Mouse (Mus musculus) CH12.LX (cell line): ENCODE data around the gene 1600002K03Rik. TPM values are rescaled to one million over a fixed set of nuclear protein-coding genes. Genes with fewer than 3 reads are reported as not detected.

Experiments
- DNase-seq: peaks from one replicate; pipeline ENCODE4 v3.0.0-alpha.2; 2013; ENCODE audit errors: extremely low read depth
- H3K27ac ChIP-seq: 2 replicates; pipeline ENCODE4 v1.5.1; 2012; ENCODE audit warnings: low read depth, mild to moderate bottlenecking, control low read depth, moderate library complexity; ENCODE audit not compliant: insufficient read depth
- H3K27me3 ChIP-seq: replicated peaks from 2 replicates; pipeline ENCODE3; 2012; ENCODE audit warnings: inconsistent platforms
- H3K36me3 ChIP-seq, 2 experiments: replicated peaks in 1 of 2; 2 replicates each; pipeline versions ENCODE3 to v1.6.1; 2012; ENCODE audit warnings: inconsistent platforms in 1 of 2, low read length in 1 of 2, mild to moderate bottlenecking in 1 of 2, mixed read lengths in 1 of 2, moderate library complexity in 1 of 2; ENCODE audit not compliant: control insufficient read depth in 1 of 2, insufficient read depth in 1 of 2
- H3K4me1 ChIP-seq, 2 experiments: 2 replicates each; pipeline ENCODE4 v1.6.1; 2012; ENCODE audit warnings: inconsistent platforms in 1 of 2, moderate library complexity in 1 of 2; ENCODE audit not compliant: insufficient read depth in 2 of 2, control insufficient read depth in 1 of 2
- H3K4me2 ChIP-seq: 2 replicates; pipeline ENCODE4 v1.6.1; 2012; ENCODE audit warnings: low read depth, mild to moderate bottlenecking, control low read depth; ENCODE audit not compliant: poor library complexity, insufficient read depth, severe bottlenecking
- H3K4me3 ChIP-seq, 3 experiments: fragments of 150-350 bp in 1 of 3; sonication (generic) in 1 of 3; replicated peaks in 1 of 3; 2 replicates each; pipeline versions ENCODE3 to v1.5.1; 2011 to 2012; ENCODE audit warnings: low read depth in 2 of 3, low read length in 2 of 3, mild to moderate bottlenecking in 2 of 3, moderate library complexity in 2 of 3, control low read depth in 1 of 3, improper control_type of control experiment in 1 of 3, inconsistent platforms in 1 of 3, mixed read lengths in 1 of 3; ENCODE audit not compliant: poor library complexity in 1 of 3
- H3K79me2 ChIP-seq: replicated peaks from 2 replicates; pipeline ENCODE4 v1.6.1; 2012; ENCODE audit warnings: mild to moderate bottlenecking, moderate library complexity; ENCODE audit not compliant: control insufficient read depth, poor library complexity, insufficient read depth, severe bottlenecking; ENCODE audit errors: extremely low read depth
- H3K9ac ChIP-seq: 2 replicates; pipeline ENCODE4 v1.6.1; 2012; ENCODE audit warnings: low read depth, mild to moderate bottlenecking, control low read depth, moderate library complexity; ENCODE audit not compliant: insufficient read depth
- H3K9me3 ChIP-seq: replicated peaks from 2 replicates; pipeline ENCODE3; 2012; ENCODE audit warnings: low read length, inconsistent platforms, mixed read lengths
- BHLHE40 ChIP-seq: IDR thresholded peaks from 2 replicates; pipeline ENCODE4 v1.6.1; 2011; ENCODE audit warnings: mild to moderate bottlenecking, low read depth, low read length, improper control_type of control experiment
- CHD1 ChIP-seq: IDR thresholded peaks from 2 replicates; pipeline ENCODE4 v1.6.1; 2012; ENCODE audit warnings: low read depth, low read length, improper control_type of control experiment, inconsistent platforms
- CHD2 ChIP-seq: IDR thresholded peaks from 2 replicates; pipeline ENCODE4 v1.6.1; 2011; ENCODE audit warnings: low read length, improper control_type of control experiment
- CTCF ChIP-seq, 2 experiments: IDR thresholded peaks in 1 of 2; conservative IDR thresholded peaks in 1 of 2; 2 replicates each; pipeline ENCODE4 v1.5.1; 2011 to 2012; ENCODE audit warnings: low read depth in 2 of 2, low read length in 2 of 2, improper control_type of control experiment in 1 of 2, inconsistent platforms in 1 of 2, mild to moderate bottlenecking in 1 of 2, moderate library complexity in 1 of 2
- E2F4 ChIP-seq: IDR thresholded peaks from 2 replicates; pipeline ENCODE4 v1.6.1; 2011; ENCODE audit warnings: low read depth, low read length, improper control_type of control experiment; ENCODE audit not compliant: insufficient replicate concordance
- ELF1 ChIP-seq: IDR thresholded peaks from 2 replicates; pipeline ENCODE4 v1.6.1; 2014; ENCODE audit warnings: low read depth, mild to moderate bottlenecking, inconsistent platforms, low read length, improper control_type of control experiment
- ETS1 ChIP-seq: conservative IDR thresholded peaks from 2 replicates; pipeline ENCODE4 v1.6.1; 2012; ENCODE audit warnings: low read depth, mild to moderate bottlenecking, inconsistent platforms, low read length, improper control_type of control experiment, moderate library complexity
- GABPA ChIP-seq: IDR thresholded peaks from 2 replicates; pipeline ENCODE4 v1.6.1; 2012; ENCODE audit warnings: low read depth, low read length, improper control_type of control experiment, inconsistent platforms; ENCODE audit not compliant: insufficient replicate concordance
- HCFC1 ChIP-seq: IDR thresholded peaks from 2 replicates; pipeline ENCODE4 v1.6.1; 2012; ENCODE audit warnings: low read depth, mild to moderate bottlenecking, inconsistent platforms, low read length, improper control_type of control experiment
- IRF4 ChIP-seq: IDR thresholded peaks from 2 replicates; pipeline ENCODE4 v1.6.1; 2014; ENCODE audit warnings: low read depth, mild to moderate bottlenecking, inconsistent platforms, low read length, improper control_type of control experiment
- JUN ChIP-seq: IDR thresholded peaks from 2 replicates; pipeline ENCODE4 v1.6.1; 2011; ENCODE audit warnings: low read depth, mild to moderate bottlenecking, low read length, improper control_type of control experiment, moderate library complexity; ENCODE audit not compliant: insufficient read depth
- MAX ChIP-seq: IDR thresholded peaks from 2 replicates; pipeline ENCODE4 v1.6.1; 2011; ENCODE audit warnings: low read length, improper control_type of control experiment
- MAZ ChIP-seq: IDR thresholded peaks from 2 replicates; pipeline ENCODE4 v1.6.1; 2012; ENCODE audit warnings: low read depth, mild to moderate bottlenecking, inconsistent platforms, low read length, improper control_type of control experiment, moderate library complexity
- MXI1 ChIP-seq: IDR thresholded peaks from 2 replicates; pipeline ENCODE4 v1.6.1; 2011; ENCODE audit warnings: mild to moderate bottlenecking, low read depth, low read length, improper control_type of control experiment
- MYC ChIP-seq: IDR thresholded peaks from 2 replicates; pipeline ENCODE4 v1.6.1; 2011; ENCODE audit warnings: low read depth, mild to moderate bottlenecking, improper control_type of control experiment, low read length
- NELFE ChIP-seq: IDR thresholded peaks from 2 replicates; pipeline ENCODE4 v1.6.1; 2011; ENCODE audit warnings: low read depth, low read length, improper control_type of control experiment
- PAX5 ChIP-seq: IDR thresholded peaks from 2 replicates; pipeline ENCODE4 v1.6.1; 2012; ENCODE audit warnings: low read length, inconsistent platforms, mixed read lengths
- POLR2A ChIP-seq: IDR thresholded peaks from 2 replicates; pipeline ENCODE4 v1.6.1; 2011; ENCODE audit warnings: low read depth, mild to moderate bottlenecking, improper control_type of control experiment, low read length
- POLR2AphosphoS2 ChIP-seq: IDR thresholded peaks from 2 replicates; pipeline ENCODE4 v1.6.1; 2011; ENCODE audit warnings: low read depth, low read length, improper control_type of control experiment
- RAD21 ChIP-seq: IDR thresholded peaks from 2 replicates; pipeline ENCODE4 v1.6.1; 2011; ENCODE audit warnings: low read depth, mild to moderate bottlenecking, low read length, improper control_type of control experiment, moderate library complexity
- RCOR1 ChIP-seq: conservative IDR thresholded peaks from 2 replicates; pipeline ENCODE4 v1.6.1; 2012; ENCODE audit warnings: low read depth, mild to moderate bottlenecking, inconsistent platforms, low read length, improper control_type of control experiment
- SIN3A ChIP-seq: IDR thresholded peaks from 2 replicates; pipeline ENCODE4 v1.6.1; 2012; ENCODE audit warnings: low read length, improper control_type of control experiment, inconsistent platforms
- SMC3 ChIP-seq: IDR thresholded peaks from 2 replicates; pipeline ENCODE4 v1.6.1; 2011; ENCODE audit warnings: low read depth, low read length, improper control_type of control experiment
- TBP ChIP-seq: conservative IDR thresholded peaks from 2 replicates; pipeline ENCODE4 v1.6.1; 2011; ENCODE audit warnings: low read depth, low read length, improper control_type of control experiment
- TCF12 ChIP-seq: IDR thresholded peaks from 2 replicates; pipeline ENCODE4 v1.6.1; 2014; ENCODE audit warnings: low read depth, mild to moderate bottlenecking, inconsistent platforms, low read length, improper control_type of control experiment
- UBTF ChIP-seq: IDR thresholded peaks from 2 replicates; pipeline ENCODE4 v1.6.1; 2012; ENCODE audit warnings: low read depth, mild to moderate bottlenecking, inconsistent platforms, low read length, improper control_type of control experiment, moderate library complexity
- USF1 ChIP-seq: IDR thresholded peaks from 2 replicates; pipeline ENCODE4 v1.6.1; 2014; ENCODE audit warnings: low read depth, mild to moderate bottlenecking, inconsistent platforms, low read length, improper control_type of control experiment
- USF2 ChIP-seq: conservative IDR thresholded peaks from 2 replicates; pipeline ENCODE4 v1.6.1; 2011; ENCODE audit warnings: low read depth, low read length, improper control_type of control experiment
- ZC3H11A ChIP-seq: IDR thresholded peaks from 2 replicates; pipeline ENCODE4 v1.6.1; 2012; ENCODE audit warnings: low read depth, mild to moderate bottlenecking, inconsistent platforms, low read length, improper control_type of control experiment
- ZNF384 ChIP-seq: IDR thresholded peaks from 2 replicates; pipeline ENCODE4 v1.6.1; 2012; ENCODE audit warnings: low read depth, low read length, improper control_type of control experiment, inconsistent platforms
- dilution Hi-C: fragments of 300-500 bp; cut with MboI; formaldehyde crosslinking; loops from 2 replicates; pipeline ENCODE4 v1.14.3; 2020; ENCODE audit warnings: low sequenced_read_pairs; ENCODE audit not compliant: extremely low pct_unique_long_range_greater_than_20kb, extremely low pct_ligation_motif_present
- in situ Hi-C: fragments of 300-500 bp; cut with MboI; formaldehyde crosslinking; loops from 3 replicates; pipeline ENCODE4 v1.14.3; 2019; ENCODE audit warnings: low sequenced_read_pairs, low pct_ligation_motif_present, low pct_unique_long_range_greater_than_20kb, mixed read lengths
- polyA plus RNA-seq: library from polyadenylated mRNA; unstranded; fragments of >175 nt; gene quantifications from 2 replicates; pipeline ENCODE4 v1.2.1, GENCODE M21; 2012; ENCODE audit warnings: low read depth; ENCODE audit not compliant: insufficient read length
- total RNA-seq, 2 experiments: library from RNA; depleted of rRNA; stranded (reverse); fragments of 300-350 nt in 1 of 2; fragments of >200 nt in 1 of 2; gene quantifications; 2 replicates each; pipeline ENCODE4 v1.2.3; 2012 to 2014

Gene 1600002K03Rik
- total and polyA plus RNA-seq, 3 experiments = 19.3 to 40.2 (median 30.5) TPM

DNA sequence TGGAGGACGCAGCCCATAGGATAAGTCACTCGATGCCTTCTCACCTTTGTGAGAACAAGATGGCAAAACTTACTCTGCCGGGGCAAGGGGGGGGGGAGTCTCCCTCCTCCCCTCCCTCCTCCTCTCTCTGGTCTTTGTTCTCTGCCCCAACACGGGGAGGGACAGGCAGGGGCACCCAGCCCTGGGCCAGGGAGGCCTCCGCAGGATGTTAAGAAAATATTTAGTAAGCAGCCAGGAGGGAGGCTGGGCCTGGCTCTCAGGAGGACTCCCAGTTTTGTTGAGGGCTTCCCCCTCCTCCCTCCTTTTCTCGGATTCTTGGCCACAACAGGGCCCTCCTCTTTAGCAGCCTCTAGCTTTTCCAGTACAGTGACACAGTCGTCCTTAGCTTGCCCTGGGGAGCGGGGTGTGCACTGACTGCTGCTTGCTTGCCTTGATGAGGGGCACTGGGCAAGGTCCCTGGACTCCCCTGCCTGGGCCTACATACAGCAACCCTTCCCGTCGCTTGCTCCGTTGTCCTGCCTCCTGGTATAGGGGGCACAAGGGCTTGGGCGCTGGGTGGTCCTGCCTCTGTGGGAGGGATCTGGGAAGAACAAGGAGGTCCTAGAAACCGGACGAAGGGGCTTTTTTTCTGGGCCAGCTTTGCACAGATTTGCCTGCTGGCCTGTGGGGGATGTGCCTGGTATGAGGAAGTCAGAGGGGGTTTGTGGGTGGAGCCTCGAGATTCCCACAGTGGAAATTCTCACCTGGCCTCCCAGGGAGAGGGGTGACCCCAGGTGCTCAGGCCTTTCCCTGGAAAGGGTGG lies 20.5 kb upstream of the 1600002K03Rik start:
- TF ChIP-seq USF2 = no peak
- TF ChIP-seq CHD2 = 0 out of 2 replicates have a peak, but pooled peaks have one; percentile 25
- no peak for TF ChIP-seq RCOR1
- TF ChIP-seq MAZ = peak; percentile 65; the same call in 1 of the 2 replicates
- TF ChIP-seq ELF1 = peak; percentile 75
- TF ChIP-seq ZNF384 = peak; percentile 57
- peak; percentile 7; the same call in 1 of the 2 replicates for TF ChIP-seq NELFE
- TF ChIP-seq CHD1 = 0 out of 2 replicates have a peak, but pooled peaks have one; percentile 26
- TF ChIP-seq TCF12 = peak; percentile 22; the same call in 1 of the 2 replicates
- no peak for TF ChIP-seq JUN
- TF ChIP-seq HCFC1 = peak; percentile 55; the same call in 1 of the 2 replicates
- no peak for TF ChIP-seq USF1
- TF ChIP-seq, all 38 proteins: peak for 8
- no peaks in the 10 kb centered on the region for H3K9me3 ChIP-seq
- no peak for DNase-seq
- peak overlapping the region; percentile 96 for H3K27ac ChIP-seq
- dilution Hi-C loops = no loop called here
- in situ Hi-C loops = no loop called here
- H3K9ac ChIP-seq = peak overlapping the region; percentile 95
- peak overlapping the region; percentile 67 for H3K4me2 ChIP-seq
- H3K36me3 ChIP-seq = peaks cover 40 to 49% of the 10 kb centered on the region in 2 experiments
- peaks cover 20 to 50% of the 10 kb centered on the region in 2 experiments for H3K4me1 ChIP-seq
- peaks cover 15% of the 10 kb centered on the region for H3K79me2 ChIP-seq
- peak overlapping the region; percentile 81 to 84 (median 82) for H3K4me3 ChIP-seq
- H3K27me3 ChIP-seq = no peaks in the 10 kb centered on the region

DNA sequence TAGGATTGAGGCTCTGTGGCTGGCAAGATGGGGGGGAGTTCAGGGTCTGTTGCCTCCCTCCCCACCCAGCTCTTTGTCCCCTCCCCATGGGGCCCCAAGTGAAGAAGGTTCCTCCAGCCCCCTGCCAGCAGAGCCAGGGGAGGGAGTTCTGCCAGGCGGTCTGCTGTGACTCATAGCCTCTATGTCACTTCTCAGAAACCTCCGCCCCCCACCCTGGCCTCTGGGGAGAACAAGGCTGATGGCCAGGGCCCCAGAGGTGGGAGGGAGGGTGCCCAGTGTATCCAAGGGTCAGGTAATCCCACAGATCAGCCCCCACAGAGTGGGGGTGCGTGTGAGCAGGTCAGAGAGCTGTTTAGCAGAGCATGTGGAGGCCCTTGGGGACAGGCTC lies 19.9 kb upstream of the 1600002K03Rik start:
- peak overlapping the region; percentile 96 for H3K27ac ChIP-seq
- peak overlapping the region; percentile 81 to 84 (median 82) for H3K4me3 ChIP-seq
- H3K4me1 ChIP-seq = peaks cover 15 to 49% of the 10 kb centered on the region in 2 experiments
- no peaks in the 10 kb centered on the region for H3K9me3 ChIP-seq
- DNase-seq = peak; percentile 78
- peak overlapping the region; percentile 95 for H3K9ac ChIP-seq
- H3K4me2 ChIP-seq = peak overlapping the region; percentile 67
- peaks cover 40 to 51% of the 10 kb centered on the region in 2 experiments for H3K36me3 ChIP-seq
- H3K27me3 ChIP-seq = no peaks in the 10 kb centered on the region
- in situ Hi-C loops = no loop called here
- dilution Hi-C loops = no loop called here
- H3K79me2 ChIP-seq = peaks cover 15% of the 10 kb centered on the region
- no peak for TF ChIP-seq TBP
- peak; percentile 82 for TF ChIP-seq IRF4
- no peak for TF ChIP-seq CTCF (conservative IDR thresholded peaks at IDR 0.05 in 1 of 2, IDR thresholded peaks at IDR 0.05 in 1 of 2; ENCODE audit: low read depth in 2 of 2, low read length in 2 of 2)
- no peak for TF ChIP-seq E2F4
- TF ChIP-seq MAX = 0 out of 2 replicates have a peak, but pooled peaks have one; percentile 42
- no peak for TF ChIP-seq GABPA
- TF ChIP-seq MAZ = peak; percentile 99
- peak; percentile 73 for TF ChIP-seq ETS1
- peak; percentile 25 for TF ChIP-seq HCFC1
- no peak for TF ChIP-seq ZC3H11A
- no peak for TF ChIP-seq ZNF384
- peak; percentile 68; the same call in 1 of the 2 replicates for TF ChIP-seq MXI1
- TF ChIP-seq POLR2AphosphoS2 = no peak
- TF ChIP-seq RCOR1 = 0 out of 2 replicates have a peak, but pooled peaks have one; percentile 69
- TF ChIP-seq SIN3A = peak; percentile 90
- no peak; the same call in 1 of the 2 replicates for TF ChIP-seq NELFE
- TF ChIP-seq MYC = no peak
- TF ChIP-seq UBTF = no peak
- no peak for TF ChIP-seq ELF1
- no peak for TF ChIP-seq RAD21
- TF ChIP-seq BHLHE40 = peak; percentile 62
- TF ChIP-seq PAX5 = no peak
- peak; percentile 84; the same call in 1 of the 2 replicates for TF ChIP-seq CHD1
- TF ChIP-seq JUN = no peak
- 0 out of 2 replicates have a peak, but pooled peaks have one; percentile 14 for TF ChIP-seq SMC3
- TF ChIP-seq POLR2A = no peak; the same call in 1 of the 2 replicates
